Mouse (Mus musculus) c-Kit-negative CD71-positive TER-119-positive erythroid progenitor cells, embryonic 14.5 days (primary cell): ENCODE measurements around the gene BC028528.
"Not testable (repeated sequence)": the region's sequence is repeated elsewhere in the genome, so short reads cannot be mapped to it uniquely, and the experiment has no call there.

Source experiments
- DNase-seq: peaks from one replicate; pipeline ENCODE4 v3.0.0-alpha.2; 2013; ENCODE audit warnings: low read depth, low spot score

Gene BC028528

GRCm38 (mm10) chr3:95905146-95905939, 13.5 kb upstream of the BC028528 start:
- no peak for DNase-seq

- DNase-seq = no peak
Measured at GRCm38 (mm10) chr3:95904568-95904967, 12.8 kb upstream of the BC028528 start, which contains the start of gene Car14. Car14 (minus strand) TSS chr3:95904691.

GRCm38 (mm10) chr3:95903753-95904502, 12.1 kb upstream of the BC028528 start:
- no peak for DNase-seq

- DNase-seq = no peak
Measured at GRCm38 (mm10) chr3:95902643-95903042, 10.8 kb upstream of the BC028528 start.

- no peak for DNase-seq
Measured at GRCm38 (mm10) chr3:95902373-95902625, 10.5 kb upstream of the BC028528 start.

GRCm38 (mm10) chr3:95901616-95902372, 10.0 kb upstream of the BC028528 start:
- DNase-seq = no peak

- no peak for DNase-seq
Measured at GRCm38 (mm10) chr3:95899800-95900524, 8.2 kb upstream of the BC028528 start.

- not testable (repeated sequence) for DNase-seq
Measured at GRCm38 (mm10) chr3:95895501-95895900, 3.7 kb upstream of the BC028528 start.

- no peak for DNase-seq
Measured at GRCm38 (mm10) chr3:95894317-95895160, 2.7 kb upstream of the BC028528 start.

GRCm38 (mm10) chr3:95893606-95894316, 2.0 kb upstream of the BC028528 start, which contains the start of gene Aph1a:
Aph1a (plus strand) TSS chr3:95893969.
- DNase-seq = peak; percentile 87

- DNase-seq = no peak
Measured at GRCm38 (mm10) chr3:95893126-95893525, 1.3 kb upstream of the BC028528 start.

- no peak for DNase-seq
Measured at GRCm38 (mm10) chr3:95892066-95893052, 554 bp upstream of the BC028528 start.

GRCm38 (mm10) chr3:95889664-95890063, 2.1 kb downstream of the BC028528 start:
- DNase-seq = no peak

- DNase-seq = no peak
Measured at GRCm38 (mm10) chr3:95887596-95887995, 4.2 kb downstream of the BC028528 start.

GRCm38 (mm10) chr3:95884400-95884799, 7.4 kb downstream of the BC028528 start:
- no peak for DNase-seq

GRCm38 (mm10) chr3:95882816-95883425, 8.9 kb downstream of the BC028528 start:
- no peak for DNase-seq

GRCm38 (mm10) chr3:95881979-95882815, 9.6 kb downstream of the BC028528 start, which contains the start of gene Ciart:
Ciart (minus strand) TSS chr3:95882251.
- DNase-seq = peak; percentile 48
